Mouse (Mus musculus): ENCODE data around the gene Capn3.

The Capn3 gene

DNA sequence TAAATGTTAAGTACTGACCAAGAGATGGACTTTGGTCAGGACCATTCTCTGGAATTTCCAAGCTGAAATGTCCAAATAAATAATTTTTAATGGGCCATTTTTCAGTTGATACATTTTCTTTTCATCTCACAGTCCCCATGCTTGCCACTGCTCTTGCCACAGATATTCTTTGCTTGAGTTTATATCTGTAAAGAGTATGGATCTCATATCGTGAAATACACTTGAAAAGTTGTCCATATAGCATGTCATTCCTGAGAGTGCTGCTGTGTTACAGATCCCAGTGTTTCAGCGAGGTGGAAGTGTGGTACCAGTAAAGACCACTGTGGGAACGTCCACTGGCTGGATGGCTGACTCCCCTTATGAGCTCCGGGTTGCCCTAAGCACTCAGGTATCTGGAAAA is at the start of gene Capn3:
Capn3 (plus strand) TSS at position 301 of the 400 bp plus-strand sequence.
- no peak for DNase-seq (ENCODE audit: low read depth)

DNA sequence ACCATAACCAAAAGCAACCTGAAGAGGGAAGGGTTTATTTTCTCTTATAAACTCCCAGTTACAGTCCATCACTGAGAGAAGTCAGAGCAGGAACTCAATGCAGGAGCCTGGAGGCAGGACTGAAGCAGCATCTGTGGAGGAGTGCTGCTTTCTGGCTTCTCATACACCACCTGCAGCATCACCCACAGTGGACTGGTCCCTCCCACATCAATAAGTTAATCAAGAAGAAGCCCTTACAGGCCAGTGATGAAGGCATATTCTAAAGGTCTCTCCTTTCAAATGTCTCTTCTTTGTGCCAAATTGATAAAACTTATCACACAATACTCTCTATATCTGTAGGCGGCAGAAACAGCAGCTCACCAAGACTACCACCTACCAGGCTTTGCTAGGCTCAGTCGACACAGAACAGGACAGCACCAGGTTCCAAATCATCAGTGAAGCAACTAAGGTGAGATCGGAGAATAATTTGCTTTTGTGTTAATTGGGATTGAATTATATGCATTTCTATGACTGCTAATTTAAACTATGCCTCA is 44.7 kb upstream of the Capn3 start:
- no peak for DNase-seq (ENCODE audit: low read depth)

DNA sequence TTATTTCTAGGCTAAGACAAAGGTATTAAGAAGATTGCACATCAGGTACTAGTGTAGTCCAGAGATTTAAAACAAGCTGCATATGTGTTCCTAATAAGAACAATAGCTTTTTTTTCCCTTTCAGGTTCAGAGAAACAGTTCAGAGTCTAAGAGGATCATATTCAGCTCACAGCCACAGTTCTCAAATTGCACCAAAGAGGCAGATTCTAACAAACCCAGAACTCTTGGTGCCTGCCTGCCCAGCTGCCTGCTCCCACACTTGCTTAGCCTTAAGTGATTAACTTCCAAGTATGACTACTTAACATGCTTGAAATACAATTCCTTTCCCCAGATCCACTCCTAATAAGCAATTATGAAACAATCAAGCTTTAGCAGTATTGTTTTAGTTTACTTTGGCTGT is 41.7 kb upstream of the Capn3 start:
- no peak for DNase-seq (ENCODE audit: low read depth)

DNA sequence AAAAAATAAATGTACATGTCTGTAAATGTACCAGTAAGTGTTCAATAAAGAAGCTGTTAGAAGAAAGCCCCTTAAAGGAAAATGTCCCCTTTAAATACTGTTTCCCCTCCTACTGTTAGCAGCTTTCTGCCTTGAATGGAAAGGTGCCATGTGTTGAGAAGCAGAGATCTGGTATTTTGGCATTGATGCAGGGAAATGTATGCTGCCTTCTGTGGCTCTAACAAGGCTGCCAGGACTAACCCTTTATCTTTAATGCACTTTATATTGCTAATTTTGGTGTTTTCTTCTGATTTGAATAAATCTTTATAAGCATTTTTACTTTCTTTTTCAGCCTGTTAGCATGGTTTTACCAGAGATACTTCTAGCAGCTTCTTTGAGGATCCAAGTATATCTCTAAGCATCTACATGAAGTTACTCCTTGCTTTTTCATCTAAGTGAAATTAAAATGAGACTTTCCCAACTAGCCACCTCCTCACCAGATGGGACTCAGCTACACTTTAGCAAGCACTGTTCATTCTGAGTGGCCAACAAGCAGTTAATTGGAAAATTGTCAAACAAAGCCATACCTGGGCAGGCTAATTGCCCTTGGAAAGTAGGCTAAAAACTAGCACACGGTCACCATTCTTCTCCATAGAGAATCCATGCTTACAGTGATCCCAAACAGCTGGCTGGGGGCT is 40.9 kb upstream of the Capn3 start:
- no peak for DNase-seq (ENCODE audit: low read depth)

DNA sequence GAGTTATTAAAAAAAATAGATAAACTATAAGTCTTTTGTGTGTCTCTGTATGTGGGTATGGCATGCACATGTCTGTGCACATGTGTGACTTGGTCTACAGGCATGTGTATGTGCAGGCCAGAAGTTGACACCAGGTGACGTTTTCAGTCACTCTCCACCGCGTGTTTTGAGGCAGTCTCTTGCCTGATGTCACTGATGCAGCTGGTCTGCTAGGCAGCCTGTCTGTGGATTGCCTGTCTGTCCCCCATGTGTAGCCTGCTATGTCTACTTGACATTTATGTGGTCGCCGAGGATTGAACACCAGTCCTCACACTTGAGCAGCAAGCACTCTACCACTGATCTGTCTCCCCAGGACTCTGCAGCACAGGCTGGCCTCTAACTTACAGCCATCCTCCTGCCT is 31.4 kb upstream of the Capn3 start:
- no peak for DNase-seq (ENCODE audit: low read depth)

DNA sequence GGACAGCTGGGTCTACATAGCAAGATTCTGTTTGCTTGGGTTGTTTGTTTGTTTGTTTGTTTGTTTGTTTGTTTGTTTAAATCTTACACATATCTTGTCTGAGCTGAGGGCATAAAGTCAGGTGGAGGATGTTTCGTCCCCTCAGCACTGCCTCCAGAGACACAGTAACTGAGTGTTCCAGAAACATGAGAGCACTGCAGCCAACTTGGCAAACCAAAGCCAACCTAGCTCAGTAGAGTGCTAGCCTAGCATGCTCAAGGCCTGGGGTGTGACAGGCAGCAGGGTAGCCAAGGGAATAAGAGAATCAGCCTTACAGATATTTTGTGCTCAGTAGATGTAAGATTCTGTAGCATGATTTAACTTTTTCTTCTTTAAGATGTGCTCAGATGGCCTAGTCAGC is 11.3 kb upstream of the Capn3 start:
- no peak for DNase-seq (ENCODE audit: low read depth)

DNA sequence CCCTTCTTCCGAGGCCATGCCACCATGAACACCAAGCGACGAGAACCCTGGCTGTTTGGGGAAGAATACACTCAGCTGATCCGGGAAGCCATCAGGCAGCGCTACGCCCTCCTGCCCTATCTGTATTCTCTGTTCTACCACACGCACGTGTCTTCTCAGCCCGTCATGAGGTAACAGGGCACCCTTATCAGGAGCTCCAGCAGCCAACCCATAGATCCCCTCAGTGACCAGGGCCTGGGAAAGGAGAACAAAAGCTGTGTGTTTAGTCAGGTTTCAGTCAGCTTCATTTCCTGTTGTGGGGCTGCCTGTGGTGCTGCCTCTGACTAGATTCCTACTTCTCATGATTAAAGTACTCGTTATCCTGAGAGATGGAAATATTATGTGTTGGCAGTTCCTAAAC is 9.4 kb upstream of the Capn3 start:
- DNase-seq (ENCODE audit: low read depth), result peak; percentile 7

DNA sequence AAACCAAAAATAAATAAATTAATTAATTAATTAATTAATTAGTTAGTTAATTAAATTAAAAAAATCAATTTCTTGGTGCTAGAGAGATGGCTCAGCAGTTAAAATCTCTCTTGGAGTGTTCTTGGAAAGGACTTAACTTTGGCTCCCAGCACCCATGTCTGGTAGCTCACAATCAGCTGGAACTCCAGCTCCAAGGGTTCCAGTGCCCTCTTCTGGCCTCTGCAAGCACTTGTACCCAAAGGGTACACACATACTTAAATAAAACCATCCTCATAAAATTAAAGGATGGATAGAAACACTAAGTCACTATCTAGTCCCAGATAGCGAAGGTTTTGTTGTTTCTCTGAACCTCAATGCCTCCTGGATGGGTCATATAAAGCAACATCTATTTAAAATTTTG is 8.5 kb upstream of the Capn3 start:
- no peak for DNase-seq (ENCODE audit: low read depth)

DNA sequence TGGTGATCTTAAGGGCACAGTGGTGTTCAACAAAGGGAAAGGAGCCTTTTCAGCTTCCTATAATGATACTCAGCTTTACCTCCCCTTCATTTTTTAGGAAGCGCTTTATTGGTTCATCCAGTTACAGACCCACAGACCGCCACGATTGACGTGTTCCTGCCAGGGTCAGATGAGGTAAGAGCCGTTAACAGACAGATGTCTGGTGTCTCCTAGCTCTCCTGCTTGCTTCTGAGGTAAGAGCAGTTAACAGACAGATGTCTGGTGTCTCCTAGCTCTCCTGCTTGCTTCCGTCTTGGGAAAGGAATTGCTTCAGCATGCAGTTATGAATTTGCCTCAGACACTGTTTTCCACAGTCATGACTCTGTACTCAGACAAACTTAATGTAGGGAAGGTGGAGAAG is 5.1 kb upstream of the Capn3 start:
- no peak for DNase-seq (ENCODE audit: low read depth)

DNA sequence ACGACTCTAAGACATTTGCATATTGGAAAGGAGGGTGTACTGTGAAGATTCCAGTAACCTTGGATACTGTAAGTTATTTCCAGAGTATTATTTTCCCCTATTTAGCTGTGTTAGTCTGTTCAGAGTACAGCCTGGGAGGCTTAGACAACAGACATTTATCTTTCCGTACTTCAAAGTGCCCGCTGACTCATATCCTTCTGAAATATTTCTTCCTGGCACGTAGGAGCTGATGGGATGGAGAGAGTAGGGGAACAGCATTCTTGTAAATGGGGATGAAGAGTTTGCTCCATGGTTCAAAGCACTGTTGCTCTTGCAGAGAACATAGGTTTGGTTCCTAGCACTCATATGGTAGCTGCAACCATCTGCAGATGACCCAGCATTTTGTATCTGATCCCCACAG is 3.2 kb upstream of the Capn3 start:
- no peak for DNase-seq (ENCODE audit: low read depth)

DNA sequence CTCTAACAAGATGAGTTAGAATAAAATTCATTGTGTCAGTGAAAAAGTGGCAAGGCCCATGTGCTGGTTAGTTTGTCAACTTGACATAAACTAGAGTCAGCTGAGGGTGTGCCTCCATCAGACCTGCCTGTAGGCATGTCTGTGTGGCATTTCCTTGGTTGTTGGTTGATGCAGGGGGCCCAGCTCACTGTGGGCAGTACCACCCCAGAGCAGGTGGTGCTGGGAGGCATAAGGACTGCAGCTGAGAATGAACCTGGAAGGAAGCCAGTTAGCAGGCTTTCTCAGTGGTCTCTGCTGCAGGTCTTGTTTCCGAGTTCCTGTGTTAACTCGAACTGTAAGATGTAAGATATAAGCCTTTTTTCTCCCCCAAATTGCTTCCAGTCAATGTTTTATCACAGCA is 832 bp upstream of the Capn3 start:
- no peak for DNase-seq (ENCODE audit: low read depth)

DNA sequence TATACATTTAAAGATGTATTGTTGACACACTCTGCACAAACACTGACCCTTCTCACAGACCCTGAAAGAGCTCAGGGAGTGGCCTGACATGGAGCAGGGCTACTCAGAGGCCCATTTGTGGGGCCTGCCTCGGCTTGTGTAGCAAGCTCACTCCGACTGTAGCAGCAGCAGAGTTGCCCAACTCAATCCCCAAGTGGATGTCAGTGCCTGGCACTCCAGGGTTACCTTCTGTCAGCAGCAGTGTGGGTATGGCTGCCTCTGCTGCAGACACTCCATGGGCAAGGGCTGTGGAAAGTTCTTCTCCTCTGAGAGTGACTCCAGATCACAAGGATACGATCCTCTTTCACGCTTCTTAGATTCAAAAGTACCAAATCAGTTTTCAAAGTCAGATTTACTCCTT is 4.4 kb downstream of the Capn3 start:
- no peak for DNase-seq (ENCODE audit: low read depth)

DNA sequence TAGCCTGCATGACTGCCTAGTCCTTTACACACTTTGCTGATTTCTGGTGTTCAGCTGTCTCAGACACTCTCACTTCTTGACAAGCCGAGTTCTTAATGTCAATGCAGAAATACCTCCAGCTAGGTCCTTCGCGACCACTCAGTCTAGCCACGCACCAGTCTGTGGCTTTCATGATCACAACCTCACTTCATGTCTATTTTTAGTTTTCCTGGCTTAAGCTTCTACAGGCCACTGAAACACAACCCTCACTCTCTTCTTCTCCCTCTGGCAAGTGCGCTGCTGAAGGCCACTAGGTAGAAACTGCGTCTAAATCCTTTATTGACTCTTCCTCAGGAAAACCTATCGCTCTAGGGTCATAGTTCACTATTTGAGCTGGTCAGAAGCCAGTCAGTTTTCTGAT is 7.5 kb downstream of the Capn3 start:
- DNase-seq (ENCODE audit: low read depth), result no peak

DNA sequence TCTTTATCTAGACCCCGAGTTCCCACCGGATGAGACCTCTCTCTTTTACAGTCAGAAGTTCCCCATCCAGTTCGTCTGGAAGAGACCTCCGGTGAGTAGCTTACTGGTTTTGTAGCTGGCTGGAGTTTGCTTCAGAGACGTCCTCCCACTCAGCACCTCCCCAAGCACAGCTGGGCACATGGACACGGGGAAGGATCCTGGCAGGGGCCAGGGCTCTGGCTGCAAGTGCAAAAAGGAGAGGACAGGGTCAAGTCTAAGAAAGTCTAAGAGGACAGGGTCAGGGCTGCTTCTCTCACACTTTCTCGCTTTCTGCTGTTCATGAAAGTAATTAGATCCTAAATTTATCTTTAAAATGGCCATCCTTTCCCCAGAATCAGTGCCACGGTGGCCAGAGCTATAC is 8.3 kb downstream of the Capn3 start:
- DNase-seq (ENCODE audit: low read depth), result no peak

DNA sequence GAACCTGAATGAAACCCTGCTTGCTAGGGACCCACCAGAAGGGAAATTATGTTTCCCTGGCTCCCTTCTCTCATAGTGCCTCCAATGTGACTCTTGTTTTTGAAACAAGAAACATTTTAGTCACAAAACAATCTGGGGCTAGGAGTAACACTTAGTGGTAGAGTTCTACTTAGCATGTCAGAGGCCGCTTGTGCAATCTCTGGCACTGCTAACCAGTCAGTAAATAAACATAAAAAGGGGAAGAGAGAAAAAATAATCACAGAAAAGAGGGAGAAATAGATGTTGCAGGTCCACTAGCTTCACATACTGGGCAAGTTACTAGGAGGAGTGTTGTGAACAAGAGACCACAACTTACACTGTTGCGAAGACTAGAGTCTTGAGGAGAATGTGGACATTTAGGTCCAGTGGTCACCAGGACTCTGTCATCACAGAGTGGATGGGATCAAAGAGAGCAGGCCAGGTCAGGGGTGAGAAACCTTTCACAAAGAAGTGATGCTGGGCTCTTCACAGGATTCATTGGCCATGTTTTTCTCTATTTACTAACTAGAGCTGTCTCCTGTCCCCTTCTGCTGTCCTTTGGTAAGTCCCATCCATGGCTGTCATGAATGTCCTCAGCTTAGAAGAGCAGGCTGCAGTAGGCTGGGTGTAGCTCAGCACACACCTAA is 9.0 kb downstream of the Capn3 start:
- no peak for DNase-seq (ENCODE audit: low read depth)

DNA sequence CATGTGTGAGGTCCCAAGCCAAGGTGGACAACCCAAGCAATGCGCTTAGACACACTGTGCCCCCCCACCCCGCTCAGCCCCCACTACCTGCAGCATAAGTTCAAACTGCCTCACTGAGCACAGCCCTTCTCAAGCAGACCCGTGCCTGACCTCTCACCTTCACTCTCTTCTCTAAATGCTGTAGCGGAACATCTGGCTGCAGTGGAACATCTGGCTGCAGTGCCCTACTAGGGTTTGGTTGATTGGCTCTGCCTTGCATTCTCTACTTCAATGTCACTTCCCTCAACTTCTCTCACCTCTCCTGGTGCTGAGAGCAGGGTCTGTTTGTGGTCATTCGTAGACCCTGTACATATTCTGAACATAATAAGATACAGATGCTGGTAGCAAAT is 9.6 kb downstream of the Capn3 start:
- DNase-seq (ENCODE audit: low read depth), result no peak

DNA sequence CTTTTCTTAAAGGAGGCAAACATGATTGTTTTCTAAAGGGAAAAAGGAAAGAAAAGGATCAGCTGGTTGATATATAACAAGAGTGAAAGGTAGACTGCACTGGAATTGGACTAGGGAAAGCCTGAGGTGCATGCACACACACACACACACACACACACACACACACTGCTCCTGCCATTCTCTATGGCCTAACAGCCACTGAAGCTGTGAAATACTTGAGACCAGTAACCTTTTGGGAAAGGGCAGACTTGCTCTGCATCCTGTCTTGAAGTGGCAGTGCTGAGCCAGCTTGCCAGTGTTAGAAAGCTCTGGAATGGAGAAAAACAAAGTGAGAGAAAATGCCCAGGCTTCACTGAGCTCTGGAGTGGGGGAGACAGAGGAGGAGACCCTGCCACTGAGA is 12.2 kb downstream of the Capn3 start:
- no peak for DNase-seq (ENCODE audit: low read depth)

DNA sequence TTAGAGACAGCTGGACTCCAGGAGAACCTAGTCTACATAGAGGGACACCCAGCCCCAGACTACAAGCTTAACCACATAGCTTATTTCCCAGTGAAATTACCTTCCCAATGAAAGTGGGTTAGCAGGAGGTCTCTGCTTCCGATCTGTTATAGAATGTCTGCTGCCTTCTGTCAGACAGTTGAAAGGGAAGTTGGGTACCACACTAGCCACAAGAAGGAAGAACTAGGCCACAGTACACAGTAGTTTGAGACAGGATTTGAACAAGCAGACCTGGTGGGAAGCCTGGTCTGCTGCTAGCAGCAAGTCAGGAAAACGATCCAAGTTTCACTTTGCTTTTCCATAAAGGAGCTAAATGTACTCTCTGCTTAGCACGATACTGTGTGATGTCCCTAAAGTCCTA is 13.4 kb downstream of the Capn3 start:
- DNase-seq (ENCODE audit: low read depth), result no peak

DNA sequence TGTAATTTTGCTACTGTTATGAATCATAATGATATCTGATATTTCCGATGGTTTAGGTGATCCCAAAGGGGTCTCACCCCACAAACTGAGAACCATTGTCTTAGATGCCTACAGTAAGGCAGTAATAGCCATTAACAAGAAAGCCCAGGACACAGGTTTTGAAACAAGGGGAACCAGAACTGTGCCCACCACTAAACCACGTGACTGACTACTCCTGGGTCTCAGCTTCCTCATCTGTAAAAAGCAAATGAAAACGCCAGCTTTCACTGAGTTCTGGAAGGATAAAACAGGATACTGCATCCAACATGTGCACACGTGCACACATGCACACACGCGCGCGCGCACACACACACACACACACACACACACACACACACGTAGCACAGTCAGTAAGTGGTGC is 13.9 kb downstream of the Capn3 start:
- no peak for DNase-seq (ENCODE audit: low read depth)

DNA sequence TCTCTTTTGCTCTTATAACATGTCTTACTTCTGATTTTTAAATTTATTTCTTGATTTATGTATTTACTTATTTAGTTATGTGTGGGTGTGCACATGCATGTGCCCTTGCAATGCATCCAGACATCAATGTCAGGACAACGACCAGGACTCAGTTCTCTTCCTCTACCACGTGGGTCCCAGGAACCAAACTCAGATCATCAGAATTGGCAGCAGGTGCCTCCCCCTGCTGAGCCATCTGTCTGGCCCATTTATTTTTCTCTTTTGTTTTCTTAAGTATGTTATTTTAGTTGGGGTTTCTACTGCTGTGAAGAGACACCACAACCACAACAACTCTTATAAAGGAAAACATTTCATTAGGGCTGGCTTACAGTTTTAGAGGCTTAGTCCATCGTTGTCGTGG is 15.0 kb downstream of the Capn3 start:
- DNase-seq (ENCODE audit: low read depth), result no peak

DNA sequence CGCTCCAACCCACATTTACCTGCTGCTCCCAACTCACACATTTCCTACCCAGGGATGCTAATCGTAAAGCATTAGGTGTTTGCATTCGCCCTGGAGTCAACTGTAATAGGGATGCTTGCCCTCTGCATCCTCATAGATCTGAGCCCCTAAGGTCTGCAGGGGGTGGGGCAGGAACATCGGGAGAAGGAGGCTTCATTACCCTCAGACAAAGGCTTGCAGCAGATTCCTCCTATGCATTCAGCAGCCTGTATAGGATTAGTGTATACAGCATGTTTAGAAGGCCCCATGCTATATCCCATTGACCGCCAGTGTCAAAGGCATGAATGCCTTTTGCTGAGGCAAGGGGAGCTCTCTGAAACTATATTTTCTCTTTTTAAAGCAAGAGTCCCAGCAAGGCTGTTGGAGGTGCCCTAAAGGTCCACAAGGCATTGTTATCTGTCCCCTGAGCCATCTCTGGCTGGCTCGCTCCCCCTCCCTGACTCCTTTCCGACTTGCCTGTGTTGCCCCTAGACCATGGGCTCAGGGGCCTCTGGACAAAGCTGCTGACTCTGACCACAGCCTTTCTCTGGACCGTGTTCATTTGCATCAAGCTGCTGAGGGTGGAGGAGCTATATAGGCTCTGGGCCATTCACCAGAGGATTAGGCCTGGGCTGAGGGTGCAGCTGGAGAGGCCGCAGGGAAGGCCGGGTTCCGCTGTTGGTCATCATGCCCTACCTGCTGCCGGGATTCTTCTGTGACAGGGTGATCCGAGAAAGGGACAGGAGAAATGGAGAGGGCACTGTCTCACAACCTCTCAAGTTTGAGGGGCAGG is 20.7 kb downstream of the Capn3 start:
- DNase-seq (ENCODE audit: low read depth), result no peak

DNA sequence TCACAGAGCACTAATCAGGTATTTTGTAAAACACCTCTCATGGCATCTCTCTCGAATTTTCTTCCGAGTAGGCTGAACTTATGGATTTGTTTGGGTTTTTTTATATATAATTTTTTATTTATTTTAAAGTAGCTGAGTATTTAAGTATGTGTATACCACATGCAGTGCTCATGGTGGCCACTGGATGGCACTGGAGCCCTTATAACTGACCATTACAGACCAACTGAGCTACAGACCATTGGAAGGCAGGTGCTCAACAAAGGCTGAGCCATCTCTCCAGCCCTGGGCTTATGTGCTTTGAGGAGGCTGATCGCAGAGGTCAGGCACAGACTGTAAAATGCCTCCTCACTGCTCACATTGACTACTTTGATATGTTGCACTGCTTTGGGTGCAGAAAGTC is 22.8 kb downstream of the Capn3 start:
- peak; percentile 58 for DNase-seq (ENCODE audit: low read depth)

DNA sequence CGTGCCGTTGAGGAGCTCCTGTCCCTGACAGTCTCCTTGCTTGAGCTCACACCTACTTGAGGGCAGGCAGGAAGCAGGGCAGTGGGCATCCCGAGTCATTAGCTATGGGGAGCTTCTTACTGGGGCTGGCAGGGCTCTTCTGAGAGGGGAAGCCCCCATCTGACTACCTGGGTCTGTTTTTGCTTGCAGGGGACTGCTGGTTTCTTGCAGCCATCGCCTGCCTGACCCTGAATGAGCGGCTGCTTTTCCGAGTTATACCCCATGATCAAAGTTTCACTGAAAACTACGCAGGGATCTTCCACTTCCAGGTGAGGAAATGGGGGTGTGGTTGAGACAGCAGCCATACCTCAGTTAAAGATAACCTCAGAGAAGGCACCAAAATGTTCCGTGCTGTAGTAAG is 26.1 kb downstream of the Capn3 start:
- no peak for DNase-seq (ENCODE audit: low read depth)

Measured in c-Kit-positive CD71-positive TER-119-negative erythroid progenitor cells, embryonic 14.5 days (primary cell).